Mouse (Mus musculus): ENCODE results near the gene Samd4b.

DNA sequence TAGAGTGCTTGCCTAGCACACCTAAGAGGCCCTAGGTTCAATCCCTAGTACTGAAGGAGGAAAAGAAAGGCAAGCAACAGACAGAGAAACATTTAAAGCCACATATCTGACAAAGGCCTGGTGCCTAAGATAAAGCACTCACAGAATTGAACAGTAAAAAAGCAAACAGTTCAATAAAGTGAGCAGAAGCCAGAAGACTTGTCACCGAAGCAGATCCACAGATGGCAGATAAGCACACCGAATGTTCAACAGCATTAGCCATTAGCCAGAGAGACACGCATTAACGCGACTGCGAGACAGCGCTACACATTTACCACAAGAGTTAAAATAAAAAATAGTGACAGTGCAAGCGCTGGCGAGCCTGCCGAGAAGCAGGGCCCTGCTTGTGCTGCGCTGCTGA lies 15.1 kb downstream of the Samd4b start:
- TF ChIP-seq CTCF (conservative IDR thresholded peaks at IDR 0.05; ENCODE audit: low read length) (no peak), NANOG (IDR thresholded peaks at IDR 0.05; ENCODE audit: borderline replicate concordance, low read length) (no peak)

Data from E14TG2a.4 (cell line).